Mouse (Mus musculus): ENCODE results near the gene Sema3c. TPM values are rescaled to one million over a fixed set of nuclear protein-coding genes. Genes with fewer than 3 reads are reported as not detected.

Sema3c gene
- total and polyA plus RNA-seq, 2 experiments from 2014 or later, result 21.6 to 53.7 TPM

GRCm38 (mm10) chr5:17724031-17724430 is 149.9 kb downstream of the Sema3c start:
- Histone ChIP-seq H3K27me3 (ENCODE audit: insufficient read depth, low read length) (no peaks in the 10 kb centered on the region), H3K27ac (ENCODE audit: low read depth, low read length) (no peak overlapping the region), H3K4me3 (ENCODE audit: low read depth, low read length) (no peak overlapping the region), H3K9ac (no peak overlapping the region), H3K4me1 (ENCODE audit: insufficient read depth) (no peaks in the 10 kb centered on the region), H3K36me3 (ENCODE audit: insufficient read depth) (no peaks in the 10 kb centered on the region), H3K9me3 (ENCODE audit: low read length) (no peaks in the 10 kb centered on the region), H3K4me2 (ENCODE audit: low read depth) (no peak overlapping the region)
- TF ChIP-seq CTCF (IDR thresholded peaks at IDR 0.05; ENCODE audit: low read depth), result no peak
- ATAC-seq (peak; percentile 45), DNase-seq (no peak)
- 29% methylated on average over 2 of the region's 2 CpGs for WGBS

- Histone ChIP-seq H3K4me2 (ENCODE audit: low read depth) (no peak overlapping the region), H3K9ac (no peak overlapping the region), H3K27ac (ENCODE audit: low read depth, low read length) (no peak overlapping the region), H3K36me3 (ENCODE audit: insufficient read depth) (no peaks in the 10 kb centered on the region), H3K27me3 (ENCODE audit: insufficient read depth, low read length) (no peaks in the 10 kb centered on the region), H3K4me1 (ENCODE audit: insufficient read depth) (no peaks in the 10 kb centered on the region), H3K9me3 (ENCODE audit: low read length) (no peaks in the 10 kb centered on the region), H3K4me3 (ENCODE audit: low read depth, low read length) (no peak overlapping the region)
- TF ChIP-seq CTCF (IDR thresholded peaks at IDR 0.05; ENCODE audit: low read depth), result no peak
- no peak for ATAC-seq
- DNase-seq, result no peak
- WGBS, result 90% methylated on average over 5 of the region's 5 CpGs
Observed at GRCm38 (mm10) chr5:17728047-17728446, 154.0 kb downstream of the Sema3c start.

- Histone ChIP-seq H3K27ac (ENCODE audit: low read depth, low read length) (no peak overlapping the region), H3K4me3 (ENCODE audit: low read depth, low read length) (no peak overlapping the region), H3K4me1 (ENCODE audit: insufficient read depth) (no peaks in the 10 kb centered on the region), H3K9me3 (ENCODE audit: low read length) (no peaks in the 10 kb centered on the region), H3K9ac (no peak overlapping the region), H3K36me3 (ENCODE audit: insufficient read depth) (no peaks in the 10 kb centered on the region), H3K27me3 (ENCODE audit: insufficient read depth, low read length) (no peaks in the 10 kb centered on the region), H3K4me2 (ENCODE audit: low read depth) (no peak overlapping the region)
- DNase-seq, result no peak
- no peak for ATAC-seq
- 41% methylated on average over 3 of the region's 3 CpGs for WGBS
- no peak for TF ChIP-seq CTCF (IDR thresholded peaks at IDR 0.05; ENCODE audit: low read depth)
Observed at GRCm38 (mm10) chr5:17739805-17740204, 165.7 kb downstream of the Sema3c start.

GRCm38 (mm10) chr5:17746520-17746919 is 172.4 kb downstream of the Sema3c start:
- no peak for DNase-seq
- Histone ChIP-seq H3K9me3 (ENCODE audit: low read length) (no peaks in the 10 kb centered on the region), H3K4me1 (ENCODE audit: insufficient read depth) (no peaks in the 10 kb centered on the region), H3K36me3 (ENCODE audit: insufficient read depth) (no peaks in the 10 kb centered on the region), H3K4me2 (ENCODE audit: low read depth) (no peak overlapping the region), H3K4me3 (ENCODE audit: low read depth, low read length) (no peak overlapping the region), H3K27me3 (ENCODE audit: insufficient read depth, low read length) (no peaks in the 10 kb centered on the region), H3K27ac (ENCODE audit: low read depth, low read length) (no peak overlapping the region), H3K9ac (no peak overlapping the region)
- TF ChIP-seq CTCF (IDR thresholded peaks at IDR 0.05; ENCODE audit: low read depth), result no peak
- ATAC-seq, result no peak

- Histone ChIP-seq H3K9me3 (ENCODE audit: low read length) (no peaks in the 10 kb centered on the region), H3K4me1 (ENCODE audit: insufficient read depth) (no peaks in the 10 kb centered on the region), H3K4me3 (ENCODE audit: low read depth, low read length) (no peak overlapping the region), H3K27me3 (ENCODE audit: insufficient read depth, low read length) (no peaks in the 10 kb centered on the region), H3K4me2 (ENCODE audit: low read depth) (no peak overlapping the region), H3K9ac (no peak overlapping the region), H3K36me3 (ENCODE audit: insufficient read depth) (no peaks in the 10 kb centered on the region), H3K27ac (ENCODE audit: low read depth, low read length) (no peak overlapping the region)
- 35% methylated on average over 5 of the region's 5 CpGs for WGBS
- DNase-seq (no peak), ATAC-seq (no peak)
- no peak for TF ChIP-seq CTCF (IDR thresholded peaks at IDR 0.05; ENCODE audit: low read depth)
Observed at GRCm38 (mm10) chr5:17747143-17747542, 173.1 kb downstream of the Sema3c start.

GRCm38 (mm10) chr5:17748293-17748692 is 174.2 kb downstream of the Sema3c start:
- TF ChIP-seq CTCF (IDR thresholded peaks at IDR 0.05; ENCODE audit: low read depth), result no peak
- Histone ChIP-seq H3K9me3 (ENCODE audit: low read length) (no peaks in the 10 kb centered on the region), H3K4me2 (ENCODE audit: low read depth) (no peak overlapping the region), H3K36me3 (ENCODE audit: insufficient read depth) (no peaks in the 10 kb centered on the region), H3K9ac (no peak overlapping the region), H3K4me1 (ENCODE audit: insufficient read depth) (no peaks in the 10 kb centered on the region), H3K27ac (ENCODE audit: low read depth, low read length) (no peak overlapping the region), H3K4me3 (ENCODE audit: low read depth, low read length) (no peak overlapping the region), H3K27me3 (ENCODE audit: insufficient read depth, low read length) (no peaks in the 10 kb centered on the region)
- WGBS, result 72% methylated on average over 3 of the region's 3 CpGs
- no peak for ATAC-seq
- DNase-seq, result no peak

- H3K9me3 ChIP-seq (ENCODE audit: low read length), result no peaks in the 10 kb centered on the region
- no peaks in the 10 kb centered on the region for H3K4me1 ChIP-seq (ENCODE audit: insufficient read depth)
- TF ChIP-seq CTCF (IDR thresholded peaks at IDR 0.05; ENCODE audit: low read depth), result no peak
- no peaks in the 10 kb centered on the region for H3K36me3 ChIP-seq (ENCODE audit: insufficient read depth)
- 89% methylated on average over 7 of the region's 7 CpGs for WGBS
- no peak overlapping the region for H3K9ac ChIP-seq
- no peak overlapping the region for H3K4me2 ChIP-seq (ENCODE audit: low read depth)
- H3K27me3 ChIP-seq (ENCODE audit: insufficient read depth, low read length), result no peaks in the 10 kb centered on the region
- H3K27ac ChIP-seq (ENCODE audit: low read depth, low read length), result no peak overlapping the region
- no peak for DNase-seq
- ATAC-seq, result no peak
- H3K4me3 ChIP-seq (ENCODE audit: low read depth, low read length), result no peak overlapping the region
Observed at GRCm38 (mm10) chr5:17753471-17754005, 179.5 kb downstream of the Sema3c start.

Measured in forebrain, postnatal 0 days (tissue).